Mouse (Mus musculus) gastrocnemius, postnatal 10 days (tissue): ENCODE data around the gene Prodh2. TPM values are rescaled to one million over a fixed set of nuclear protein-coding genes. Genes with fewer than 3 reads are reported as not detected.
"Not testable (repeated sequence)": the region's sequence is repeated elsewhere in the genome, so short reads cannot be mapped to it uniquely, and the experiment has no call there.

Source experiments
- DNase-seq: peaks from one replicate; pipeline ENCODE4 v3.0.0; 2021; ENCODE audit warnings: mixed read lengths
- total RNA-seq, 2 experiments: library from RNA; stranded (reverse); gene quantifications; 2 replicates each; pipeline ENCODE4 v1.2.3; 2021

Gene Prodh2
- total RNA-seq, 2 experiments from 2014 or later: not detected

- peak; percentile 26 for DNase-seq
Observed at GRCm38 (mm10) chr7:30490251-30490956, 3.0 kb upstream of the Prodh2 start.

GRCm38 (mm10) chr7:30490957-30491307, 2.5 kb upstream of the Prodh2 start:
- no peak for DNase-seq

GRCm38 (mm10) chr7:30492765-30493164, 657 bp upstream of the Prodh2 start:
- peak; percentile 87 for DNase-seq

GRCm38 (mm10) chr7:30495506-30496042, 2.2 kb downstream of the Prodh2 start:
- not testable (repeated sequence) for DNase-seq

GRCm38 (mm10) chr7:30501159-30501558, 7.7 kb downstream of the Prodh2 start:
- not testable (repeated sequence) for DNase-seq

GRCm38 (mm10) chr7:30508061-30508460, 14.6 kb downstream of the Prodh2 start:
- no peak for DNase-seq

- DNase-seq: no peak
Observed at GRCm38 (mm10) chr7:30515003-30515760, 21.8 kb downstream of the Prodh2 start.

GRCm38 (mm10) chr7:30518325-30518724, 24.9 kb downstream of the Prodh2 start:
- DNase-seq: no peak

GRCm38 (mm10) chr7:30520396-30520795, 27.0 kb downstream of the Prodh2 start:
- DNase-seq: no peak

GRCm38 (mm10) chr7:30520856-30521255, 27.4 kb downstream of the Prodh2 start:
- no peak for DNase-seq

GRCm38 (mm10) chr7:30522871-30523270, 29.4 kb downstream of the Prodh2 start:
- no peak for DNase-seq

- no peak for DNase-seq
Observed at GRCm38 (mm10) chr7:30524487-30524886, 31.1 kb downstream of the Prodh2 start.

- DNase-seq: no peak
Observed at GRCm38 (mm10) chr7:30525954-30526353, 32.5 kb downstream of the Prodh2 start.

GRCm38 (mm10) chr7:30526399-30526798, 33.0 kb downstream of the Prodh2 start:
- no peak for DNase-seq

- no peak for DNase-seq
Observed at GRCm38 (mm10) chr7:30526981-30527380, 33.6 kb downstream of the Prodh2 start.

- no peak for DNase-seq
Observed at GRCm38 (mm10) chr7:30531291-30531815, 37.9 kb downstream of the Prodh2 start.

- no peak for DNase-seq
Observed at GRCm38 (mm10) chr7:30532931-30533330, 39.5 kb downstream of the Prodh2 start.

GRCm38 (mm10) chr7:30533941-30534632, 40.7 kb downstream of the Prodh2 start:
- DNase-seq: no peak

- DNase-seq: peak; percentile 94
Observed at GRCm38 (mm10) chr7:30534633-30535577, 41.5 kb downstream of the Prodh2 start, which contains the start of gene Arhgap33. TSS of gene Arhgap33 (minus strand) at chr7:30535060.

- no peak for DNase-seq
Observed at GRCm38 (mm10) chr7:30540572-30540971, 47.1 kb downstream of the Prodh2 start.

- no peak for DNase-seq
Observed at GRCm38 (mm10) chr7:30544327-30544726, 50.9 kb downstream of the Prodh2 start.
